Mouse (Mus musculus): ENCODE results near the gene Gid8.

DNA sequence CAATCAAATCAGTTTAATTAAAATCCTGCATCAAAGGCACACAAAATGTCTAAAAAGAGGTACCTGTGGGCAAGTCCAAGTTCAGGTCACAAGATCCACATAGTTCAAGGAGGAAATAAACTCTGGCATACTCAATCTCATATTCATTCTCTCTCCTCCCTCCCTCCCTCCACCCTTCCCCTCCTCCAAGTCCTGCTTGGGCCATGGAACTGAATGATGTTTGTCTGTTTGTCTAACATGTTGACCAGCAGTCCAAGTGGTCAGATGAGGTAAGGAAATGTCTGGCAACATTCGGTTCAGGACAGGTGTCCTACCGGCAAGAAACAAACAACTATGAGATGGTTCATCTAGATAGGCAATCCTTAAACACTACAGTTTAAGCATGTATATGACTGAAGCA lies 33.2 kb upstream of the Gid8 start:
- TF ChIP-seq ZNF384 (IDR thresholded peaks at IDR 0.05; ENCODE audit: low read depth, low read length), result no peak
- TF ChIP-seq CHD1 (IDR thresholded peaks at IDR 0.05; ENCODE audit: low read depth, low read length), result no peak
- TF ChIP-seq EP300 (IDR thresholded peaks at IDR 0.05; ENCODE audit: low read length), result no peak
- TF ChIP-seq MXI1 (IDR thresholded peaks at IDR 0.05; ENCODE audit: low read depth, low read length), result no peak
- no peak for TF ChIP-seq ZMIZ1 (IDR thresholded peaks at IDR 0.05; ENCODE audit: low read depth, low read length)
- no peak for TF ChIP-seq CTCF (conservative IDR thresholded peaks at IDR 0.05 in 1 of 2, IDR thresholded peaks at IDR 0.05 in 1 of 2; ENCODE audit: low read depth in 2 of 2, low read length in 2 of 2)
- TF ChIP-seq CHD2 (IDR thresholded peaks at IDR 0.05; ENCODE audit: low read length), result no peak

Measured in CH12.LX (cell line).